Mouse (Mus musculus) limb, embryonic 14.5 days (tissue): ENCODE measurements at regions not wholly inside any gene's neighbourhood (a gene's known extent, or its start where the extent isn't known, plus 50 kb on each side); places are given as distances from the start of the nearest gene placed in this dataset.

Experiments used
- ATAC-seq: fragments of 200-750 bp; cut with Nextera tagmentation; 2 replicates; pipeline ENCODE4 v1.8.0; 2017; ENCODE audit warnings: low read depth, moderate number of reproducible peaks, moderate TSS enrichment; ENCODE audit not compliant: low FRiP score
- DNase-seq: peaks from one replicate; pipeline ENCODE4 v3.0.0-alpha.2; 2015; ENCODE audit warnings: low spot score
- H3K27ac ChIP-seq: fragments of 300-500 bp; sonication (generic); replicated peaks from 2 replicates; pipeline ENCODE4 v1.5.1; 2014; ENCODE audit warnings: low read depth, mild to moderate bottlenecking, low read length, moderate library complexity, mixed read lengths
- H3K27me3 ChIP-seq: fragments of 300-500 bp; sonication (generic); 2 replicates; pipeline ENCODE4 v1.6.1; 2014; ENCODE audit warnings: low read length, mixed read lengths; ENCODE audit not compliant: control insufficient read depth, insufficient read depth
- H3K36me3 ChIP-seq: fragments of 300-500 bp; sonication (generic); 2 replicates; pipeline ENCODE4 v1.6.1; 2014; ENCODE audit warnings: mild to moderate bottlenecking, low read length, moderate library complexity, mixed read lengths; ENCODE audit not compliant: control insufficient read depth, insufficient read depth
- H3K4me1 ChIP-seq: fragments of 300-500 bp; sonication (generic); 2 replicates; pipeline ENCODE4 v1.6.1; 2014; ENCODE audit warnings: antibody characterized with exemption, low read length, mixed read lengths; ENCODE audit not compliant: control insufficient read depth, insufficient read depth
- H3K4me2 ChIP-seq: fragments of 300-500 bp; sonication (generic); replicated peaks from 2 replicates; pipeline ENCODE4 v1.6.1; 2014; ENCODE audit warnings: low read depth, mild to moderate bottlenecking, low read length, moderate library complexity; ENCODE audit not compliant: severe bottlenecking
- H3K4me3 ChIP-seq: fragments of 300-500 bp; sonication (generic); replicated peaks from 2 replicates; pipeline ENCODE4 v1.5.1; 2014; ENCODE audit warnings: low read length
- H3K9ac ChIP-seq: fragments of 300-500 bp; sonication (generic); 2 replicates; pipeline ENCODE4 v1.6.1; 2014; ENCODE audit warnings: mild to moderate bottlenecking, low read depth, low read length, moderate library complexity; ENCODE audit not compliant: severe bottlenecking
- H3K9me3 ChIP-seq: fragments of 300-500 bp; sonication (generic); 2 replicates; pipeline ENCODE4 v1.6.1; 2016; ENCODE audit warnings: low read length; ENCODE audit not compliant: control insufficient read depth
- POLR2A ChIP-seq: fragments of 200-500 bp; IDR thresholded peaks from 2 replicates; pipeline ENCODE4 v1.8.0; 2012; ENCODE audit warnings: inconsistent platforms, mild to moderate bottlenecking, moderate library complexity, borderline replicate concordance; ENCODE audit not compliant: insufficient read depth, insufficient read length; ENCODE audit errors: extremely low read depth
- WGBS: fragments of 180-500 bp; shearing (Covaris S2); extraction: QIAGEN DNeasy Blood & Tissue Kit; methylation state at CpG from one replicate; pipeline ENCODE4 v1.1.7; 2014; 5-methylcytosine and 5-hydroxymethylcytosine counted together

- 90% methylated on average over 1 of the region's 1 CpGs for WGBS
- no peak for DNase-seq
- no peak for ATAC-seq
Measured at GRCm38 (mm10) chr4:66598737-66599136, 194.3 kb upstream of the Astn2 start.

GRCm38 (mm10) chr4:66586647-66587046 lies 182.2 kb upstream of the Astn2 start:
- TF ChIP-seq POLR2A, result no peak
- 71% methylated on average over 5 of the region's 5 CpGs for WGBS
- H3K27ac ChIP-seq, result no peak overlapping the region
- no peak overlapping the region for H3K9ac ChIP-seq
- ATAC-seq (no peak), DNase-seq (no peak)
- H3K4me3 ChIP-seq, result no peak overlapping the region
- H3K4me2 ChIP-seq, result no peak overlapping the region
- no peaks in the 10 kb centered on the region for H3K27me3 ChIP-seq
- H3K9me3 ChIP-seq, result no peaks in the 10 kb centered on the region
- no peaks in the 10 kb centered on the region for H3K4me1 ChIP-seq
- no peaks in the 10 kb centered on the region for H3K36me3 ChIP-seq

More at GRCm38 (mm10) chr4:66598737-66599136, 194.3 kb upstream of the Astn2 start:
- TF ChIP-seq POLR2A, result no peak
- H3K9me3 ChIP-seq, result no peaks in the 10 kb centered on the region
- no peaks in the 10 kb centered on the region for H3K27me3 ChIP-seq
- no peak overlapping the region for H3K27ac ChIP-seq
- no peak overlapping the region for H3K4me2 ChIP-seq
- no peaks in the 10 kb centered on the region for H3K4me1 ChIP-seq
- no peak overlapping the region for H3K4me3 ChIP-seq
- H3K9ac ChIP-seq, result no peak overlapping the region
- no peaks in the 10 kb centered on the region for H3K36me3 ChIP-seq

GRCm38 (mm10) chr4:66586166-66586565 lies 181.8 kb upstream of the Astn2 start:
- no peak overlapping the region for H3K27ac ChIP-seq
- no peak for DNase-seq
- no peak overlapping the region for H3K4me3 ChIP-seq
- no peaks in the 10 kb centered on the region for H3K36me3 ChIP-seq
- H3K27me3 ChIP-seq, result no peaks in the 10 kb centered on the region
- no peak for ATAC-seq
- 31% methylated on average over 3 of the region's 3 CpGs for WGBS
- H3K4me2 ChIP-seq, result no peak overlapping the region
- no peaks in the 10 kb centered on the region for H3K4me1 ChIP-seq
- TF ChIP-seq POLR2A, result no peak
- no peak overlapping the region for H3K9ac ChIP-seq
- H3K9me3 ChIP-seq, result no peaks in the 10 kb centered on the region

- H3K9ac ChIP-seq, result no peak overlapping the region
- no peak for DNase-seq
Measured at GRCm38 (mm10) chr4:66556936-66557335, 152.5 kb upstream of the Astn2 start.

GRCm38 (mm10) chr4:66550306-66551104 lies 146.1 kb upstream of the Astn2 start:
- no peak for TF ChIP-seq POLR2A
- Histone ChIP-seq H3K9ac (no peak overlapping the region), H3K27me3 (no peaks in the 10 kb centered on the region), H3K9me3 (no peaks in the 10 kb centered on the region), H3K27ac (no peak overlapping the region), H3K4me2 (no peak overlapping the region), H3K36me3 (no peaks in the 10 kb centered on the region), H3K4me3 (no peak overlapping the region), H3K4me1 (no peaks in the 10 kb centered on the region)
- WGBS, result 70% methylated on average over 3 of the region's 3 CpGs
- no peak for ATAC-seq
- no peak for DNase-seq

More at GRCm38 (mm10) chr4:66556936-66557335, 152.5 kb upstream of the Astn2 start:
- Histone ChIP-seq H3K9me3 (no peaks in the 10 kb centered on the region), H3K36me3 (no peaks in the 10 kb centered on the region), H3K4me3 (no peak overlapping the region), H3K27me3 (no peaks in the 10 kb centered on the region), H3K4me2 (no peak overlapping the region), H3K4me1 (no peaks in the 10 kb centered on the region), H3K27ac (no peak overlapping the region)
- TF ChIP-seq POLR2A, result no peak
- no peak for ATAC-seq
